Mouse (Mus musculus): ENCODE measurements at regions not wholly inside any gene's neighbourhood (a gene's known extent, or its start where the extent isn't known, plus 50 kb on each side); places are given as distances from the start of the nearest gene placed in this dataset.

- peaks cover 7% of the 10 kb centered on the region for H3K4me1 ChIP-seq (ENCODE audit: control insufficient read depth, insufficient read depth, low read length)
- H3K4me3 ChIP-seq (ENCODE audit: low read depth, low read length): no peak overlapping the region
- no peaks in the 10 kb centered on the region for H3K9me3 ChIP-seq (replicated peaks; ENCODE audit: control insufficient read depth, low read length)
- DNase-seq (ENCODE audit: low spot score) (no peak), ATAC-seq (no peak)
- H3K4me2 ChIP-seq (ENCODE audit: low read length): no peak overlapping the region
- H3K9ac ChIP-seq (ENCODE audit: low read length): no peak overlapping the region
- no peaks in the 10 kb centered on the region for H3K27me3 ChIP-seq (replicated peaks; ENCODE audit: control insufficient read depth, insufficient read depth, low read length)
- no peak overlapping the region for H3K27ac ChIP-seq (ENCODE audit: low read depth, low read length)
- H3K36me3 ChIP-seq (ENCODE audit: control insufficient read depth, insufficient read depth, low read length): no peaks in the 10 kb centered on the region
- 79% methylated on average over 13 of the region's 13 CpGs for WGBS
Observed at GRCm38 (mm10) chr16:30821911-30822578, 222.5 kb downstream of the Fam43a start.

- Histone ChIP-seq H3K4me1 (ENCODE audit: control insufficient read depth, insufficient read depth, low read length) (peaks cover 6% of the 10 kb centered on the region; the same call in 1 of the 2 replicates), H3K4me3 (ENCODE audit: low read depth, low read length) (no peak overlapping the region), H3K4me2 (ENCODE audit: low read length) (no peak overlapping the region), H3K9ac (ENCODE audit: low read length) (no peak overlapping the region), H3K27me3 (replicated peaks; ENCODE audit: control insufficient read depth, insufficient read depth, low read length) (no peaks in the 10 kb centered on the region), H3K9me3 (replicated peaks; ENCODE audit: control insufficient read depth, low read length) (no peaks in the 10 kb centered on the region), H3K27ac (ENCODE audit: low read depth, low read length) (no peak overlapping the region), H3K36me3 (ENCODE audit: control insufficient read depth, insufficient read depth, low read length) (no peaks in the 10 kb centered on the region)
- DNase-seq (ENCODE audit: low spot score): peak; percentile 72
- 63% methylated on average over 3 of the region's 3 CpGs for WGBS
- ATAC-seq: peak; percentile 60; the same call in 1 of the 2 replicates
Observed at GRCm38 (mm10) chr16:30826128-30826527, 226.6 kb downstream of the Fam43a start.

GRCm38 (mm10) chr16:30827901-30828608 lies 228.5 kb downstream of the Fam43a start:
- 88% methylated on average over 9 of the region's 9 CpGs for WGBS
- ATAC-seq (no peak), DNase-seq (ENCODE audit: low spot score) (no peak)
- H3K4me2 ChIP-seq (ENCODE audit: low read length): no peak overlapping the region
- no peaks in the 10 kb centered on the region for H3K9me3 ChIP-seq (replicated peaks; ENCODE audit: control insufficient read depth, low read length)
- H3K27me3 ChIP-seq (replicated peaks; ENCODE audit: control insufficient read depth, insufficient read depth, low read length): no peaks in the 10 kb centered on the region
- no peaks in the 10 kb centered on the region for H3K36me3 ChIP-seq (ENCODE audit: control insufficient read depth, insufficient read depth, low read length)
- no peak overlapping the region for H3K9ac ChIP-seq (ENCODE audit: low read length)
- H3K27ac ChIP-seq (ENCODE audit: low read depth, low read length): no peak overlapping the region
- H3K4me3 ChIP-seq (ENCODE audit: low read depth, low read length): no peak overlapping the region
- no peaks in the 10 kb centered on the region for H3K4me1 ChIP-seq (ENCODE audit: control insufficient read depth, insufficient read depth, low read length)

DNA sequence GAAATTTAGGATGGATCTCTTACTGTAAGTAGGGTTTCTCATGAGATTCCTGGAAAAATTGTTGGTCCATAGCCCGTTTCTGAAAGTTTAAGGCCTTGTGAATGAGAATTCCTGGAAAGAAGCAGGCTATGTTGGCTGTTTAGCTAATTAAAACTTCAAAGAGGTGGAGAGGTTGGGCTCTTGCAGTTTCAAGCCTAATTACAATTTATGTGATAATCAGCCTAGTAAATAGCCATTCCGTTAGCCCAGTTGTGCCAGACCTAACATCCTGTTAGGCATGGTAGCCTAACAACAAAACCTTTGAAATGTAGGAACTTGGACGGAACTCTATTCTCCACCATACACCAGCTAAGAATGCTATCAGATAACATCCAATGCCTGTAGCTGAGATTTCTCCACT lies 235.0 kb downstream of the Fam43a start:
- H3K27me3 ChIP-seq (replicated peaks; ENCODE audit: control insufficient read depth, insufficient read depth, low read length): no peaks in the 10 kb centered on the region
- no peaks in the 10 kb centered on the region; the same call in 1 of the 2 replicates for H3K4me1 ChIP-seq (ENCODE audit: control insufficient read depth, insufficient read depth, low read length)
- ATAC-seq (peak; percentile 23; the same call in 1 of the 2 replicates), DNase-seq (ENCODE audit: low spot score) (peak; percentile 69)
- H3K4me3 ChIP-seq (ENCODE audit: low read depth, low read length): no peak overlapping the region
- H3K36me3 ChIP-seq (ENCODE audit: control insufficient read depth, insufficient read depth, low read length): no peaks in the 10 kb centered on the region
- no peak overlapping the region for H3K27ac ChIP-seq (ENCODE audit: low read depth, low read length)
- H3K4me2 ChIP-seq (ENCODE audit: low read length): no peak overlapping the region
- H3K9ac ChIP-seq (ENCODE audit: low read length): no peak overlapping the region
- WGBS: 10% methylated on average over 3 of the region's 3 CpGs
- H3K9me3 ChIP-seq (replicated peaks; ENCODE audit: control insufficient read depth, low read length): no peaks in the 10 kb centered on the region

DNA sequence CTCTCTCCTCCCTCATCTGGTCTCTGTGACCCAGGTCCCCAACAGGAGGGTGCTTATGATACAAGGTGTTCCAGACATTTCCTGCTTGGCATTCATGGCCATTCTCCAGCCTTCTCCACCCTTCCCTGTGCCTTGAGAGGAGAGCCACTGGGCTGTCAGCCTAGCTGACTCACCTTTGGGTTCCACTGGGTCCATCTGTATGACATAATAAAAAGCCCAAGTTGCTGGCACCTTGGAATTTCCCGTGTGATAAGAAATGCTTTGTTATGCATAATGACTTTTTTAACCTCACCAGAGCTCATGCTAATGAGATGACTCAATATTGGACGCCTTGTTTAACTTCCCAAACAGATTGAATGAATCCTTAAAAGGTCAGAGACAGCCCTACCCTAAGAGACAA lies 236.2 kb downstream of the Fam43a start:
- H3K27ac ChIP-seq (ENCODE audit: low read depth, low read length): no peak overlapping the region
- no peak overlapping the region for H3K4me2 ChIP-seq (ENCODE audit: low read length)
- H3K4me3 ChIP-seq (ENCODE audit: low read depth, low read length): no peak overlapping the region
- WGBS: 38% methylated on average over 2 of the region's 2 CpGs
- H3K36me3 ChIP-seq (ENCODE audit: control insufficient read depth, insufficient read depth, low read length): no peaks in the 10 kb centered on the region
- DNase-seq (ENCODE audit: low spot score) (no peak), ATAC-seq (no peak)
- no peak overlapping the region for H3K9ac ChIP-seq (ENCODE audit: low read length)
- no peaks in the 10 kb centered on the region for H3K27me3 ChIP-seq (replicated peaks; ENCODE audit: control insufficient read depth, insufficient read depth, low read length)
- H3K4me1 ChIP-seq (ENCODE audit: control insufficient read depth, insufficient read depth, low read length): no peaks in the 10 kb centered on the region; the same call in 1 of the 2 replicates
- peaks cover 5% of the 10 kb centered on the region; the same call in 1 of the 2 replicates for H3K9me3 ChIP-seq (replicated peaks; ENCODE audit: control insufficient read depth, low read length)

GRCm38 (mm10) chr16:30842831-30843230 lies 238.4 kb downstream of the Xxylt1 start:
- peaks cover 5% of the 10 kb centered on the region; the same call in 1 of the 2 replicates for H3K9me3 ChIP-seq (replicated peaks; ENCODE audit: control insufficient read depth, low read length)
- H3K27me3 ChIP-seq (replicated peaks; ENCODE audit: control insufficient read depth, insufficient read depth, low read length): no peaks in the 10 kb centered on the region
- H3K4me1 ChIP-seq (ENCODE audit: control insufficient read depth, insufficient read depth, low read length): no peaks in the 10 kb centered on the region
- no peak overlapping the region for H3K4me3 ChIP-seq (ENCODE audit: low read depth, low read length)
- H3K27ac ChIP-seq (ENCODE audit: low read depth, low read length): no peak overlapping the region
- no peaks in the 10 kb centered on the region for H3K36me3 ChIP-seq (ENCODE audit: control insufficient read depth, insufficient read depth, low read length)
- no peak overlapping the region for H3K9ac ChIP-seq (ENCODE audit: low read length)
- DNase-seq (ENCODE audit: low spot score) (no peak), ATAC-seq (no peak)
- 75% methylated on average over 2 of the region's 2 CpGs for WGBS
- no peak overlapping the region for H3K4me2 ChIP-seq (ENCODE audit: low read length)

- 77% methylated on average over 1 of the region's 1 CpGs for WGBS
- H3K4me1 ChIP-seq (ENCODE audit: control insufficient read depth, insufficient read depth, low read length): no peaks in the 10 kb centered on the region
- H3K4me3 ChIP-seq (ENCODE audit: low read depth, low read length): no peak overlapping the region
- H3K9me3 ChIP-seq (replicated peaks; ENCODE audit: control insufficient read depth, low read length): no peaks in the 10 kb centered on the region
- no peaks in the 10 kb centered on the region for H3K36me3 ChIP-seq (ENCODE audit: control insufficient read depth, insufficient read depth, low read length)
- H3K27me3 ChIP-seq (replicated peaks; ENCODE audit: control insufficient read depth, insufficient read depth, low read length): no peaks in the 10 kb centered on the region
- H3K27ac ChIP-seq (ENCODE audit: low read depth, low read length): no peak overlapping the region
- no peak overlapping the region for H3K4me2 ChIP-seq (ENCODE audit: low read length)
- no peak overlapping the region for H3K9ac ChIP-seq (ENCODE audit: low read length)
- ATAC-seq (no peak), DNase-seq (ENCODE audit: low spot score) (no peak)
Observed at GRCm38 (mm10) chr16:30852595-30852994, 228.6 kb downstream of the Xxylt1 start.

- Histone ChIP-seq H3K4me3 (ENCODE audit: low read depth, low read length) (no peak overlapping the region), H3K27me3 (replicated peaks; ENCODE audit: control insufficient read depth, insufficient read depth, low read length) (no peaks in the 10 kb centered on the region), H3K9ac (ENCODE audit: low read length) (no peak overlapping the region), H3K4me2 (ENCODE audit: low read length) (no peak overlapping the region), H3K4me1 (ENCODE audit: control insufficient read depth, insufficient read depth, low read length) (no peaks in the 10 kb centered on the region), H3K9me3 (replicated peaks; ENCODE audit: control insufficient read depth, low read length) (no peaks in the 10 kb centered on the region), H3K27ac (ENCODE audit: low read depth, low read length) (no peak overlapping the region), H3K36me3 (ENCODE audit: control insufficient read depth, insufficient read depth, low read length) (no peaks in the 10 kb centered on the region)
- ATAC-seq (no peak), DNase-seq (ENCODE audit: low spot score) (no peak)
- WGBS: 74% methylated on average over 4 of the region's 4 CpGs
Observed at GRCm38 (mm10) chr16:30854716-30855115, 226.5 kb downstream of the Xxylt1 start.

DNA sequence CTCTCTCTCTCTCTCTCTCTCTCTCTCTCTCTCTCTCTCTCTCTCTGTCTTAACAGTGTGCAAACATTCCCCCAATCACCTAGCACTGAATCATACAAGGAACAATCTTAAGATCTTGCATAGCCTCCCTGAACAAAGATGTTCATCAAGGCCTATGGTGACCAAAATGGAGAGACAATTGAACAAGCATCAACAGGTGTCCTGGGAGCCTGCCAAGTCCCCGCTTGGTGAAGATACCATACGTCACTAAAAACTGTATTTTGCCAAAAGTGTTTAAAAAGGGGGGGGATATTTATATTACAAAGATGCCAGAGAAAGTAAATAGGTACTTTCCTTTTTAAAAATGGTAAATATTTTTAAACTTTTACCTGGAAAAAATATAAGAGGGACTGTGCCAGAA lies 223.6 kb downstream of the Xxylt1 start:
- no peak overlapping the region for H3K9ac ChIP-seq (ENCODE audit: low read length)
- no peaks in the 10 kb centered on the region for H3K36me3 ChIP-seq (ENCODE audit: control insufficient read depth, insufficient read depth, low read length)
- ATAC-seq (no peak), DNase-seq (ENCODE audit: low spot score) (no peak)
- H3K27ac ChIP-seq (ENCODE audit: low read depth, low read length): no peak overlapping the region
- no peaks in the 10 kb centered on the region for H3K4me1 ChIP-seq (ENCODE audit: control insufficient read depth, insufficient read depth, low read length)
- no peaks in the 10 kb centered on the region for H3K9me3 ChIP-seq (replicated peaks; ENCODE audit: control insufficient read depth, low read length)
- no peak overlapping the region for H3K4me3 ChIP-seq (ENCODE audit: low read depth, low read length)
- no peaks in the 10 kb centered on the region for H3K27me3 ChIP-seq (replicated peaks; ENCODE audit: control insufficient read depth, insufficient read depth, low read length)
- no peak overlapping the region for H3K4me2 ChIP-seq (ENCODE audit: low read length)
- 67% methylated on average over 2 of the region's 2 CpGs for WGBS
